Mouse (Mus musculus) liver, embryonic 12.5 days (tissue): ENCODE measurements around the gene Kera. TPM values are rescaled to one million over a fixed set of nuclear protein-coding genes. Genes with fewer than 3 reads are reported as not detected.

Experiments
- ATAC-seq: fragments of 200-750 bp; cut with Nextera tagmentation; 2 replicates; pipeline ENCODE4 v1.8.0; 2017; ENCODE audit warnings: moderate number of reproducible peaks, mild to moderate bottlenecking, moderate library complexity
- H3K27ac ChIP-seq: fragments of 300-500 bp; sonication (generic); 2 replicates; pipeline ENCODE4 v1.5.1; 2016; ENCODE audit warnings: mild to moderate bottlenecking
- H3K27me3 ChIP-seq: fragments of 300-500 bp; sonication (generic); replicated peaks from 2 replicates; pipeline ENCODE4 v1.6.1; 2016; ENCODE audit warnings: mild to moderate bottlenecking, moderate library complexity
- H3K36me3 ChIP-seq: fragments of 300-500 bp; sonication (generic); 2 replicates; pipeline ENCODE4 v1.6.1; 2016; ENCODE audit warnings: mild to moderate bottlenecking, moderate library complexity
- H3K4me1 ChIP-seq: fragments of 300-500 bp; sonication (generic); 2 replicates; pipeline ENCODE4 v1.6.1; 2016
- H3K4me2 ChIP-seq: fragments of 300-500 bp; sonication (generic); 2 replicates; pipeline ENCODE4 v1.6.1; 2016; ENCODE audit warnings: mild to moderate bottlenecking, moderate library complexity
- H3K4me3 ChIP-seq: fragments of 300-500 bp; sonication (generic); 2 replicates; pipeline ENCODE4 v1.5.1; 2016; ENCODE audit warnings: mild to moderate bottlenecking, moderate library complexity
- H3K9ac ChIP-seq: fragments of 300-500 bp; sonication (generic); 2 replicates; pipeline ENCODE4 v1.6.1; 2016; ENCODE audit warnings: mild to moderate bottlenecking, moderate library complexity
- H3K9me3 ChIP-seq: fragments of 300-500 bp; sonication (generic); replicated peaks from 2 replicates; pipeline ENCODE4 v1.6.1; 2016; ENCODE audit warnings: mild to moderate bottlenecking, moderate library complexity
- WGBS: fragments of 180-500 bp; shearing (Covaris S2); methylation state at CpG from one replicate; pipeline ENCODE4 v1.1.7; 2016; ENCODE audit not compliant: insufficient replicate concordance; 5-methylcytosine and 5-hydroxymethylcytosine counted together
- polyA plus RNA-seq: library from polyadenylated mRNA; unstranded; fragments of >200 nt; fragmentation: Nextera tagmentation; extraction: Ambion mirVana; gene quantifications from 2 replicates; pipeline ENCODE4 v1.2.1, GENCODE M21; 2016

Kera gene
- polyA plus RNA-seq, 1 experiment from 2014 or later, result not detected

- H3K27me3 ChIP-seq, result no peaks in the 10 kb centered on the region
- H3K9me3 ChIP-seq, result no peaks in the 10 kb centered on the region
- no peak overlapping the region for H3K9ac ChIP-seq
- ATAC-seq, result no peak
- 67% methylated on average over 1 of the region's 1 CpGs for WGBS
- H3K36me3 ChIP-seq, result no peaks in the 10 kb centered on the region
- no peak overlapping the region for H3K4me3 ChIP-seq
- no peak overlapping the region for H3K27ac ChIP-seq
- no peaks in the 10 kb centered on the region for H3K4me1 ChIP-seq
- no peak overlapping the region for H3K4me2 ChIP-seq
Observed at GRCm38 (mm10) chr10:97622328-97622727, 15.6 kb downstream of the Kera start.

DNA sequence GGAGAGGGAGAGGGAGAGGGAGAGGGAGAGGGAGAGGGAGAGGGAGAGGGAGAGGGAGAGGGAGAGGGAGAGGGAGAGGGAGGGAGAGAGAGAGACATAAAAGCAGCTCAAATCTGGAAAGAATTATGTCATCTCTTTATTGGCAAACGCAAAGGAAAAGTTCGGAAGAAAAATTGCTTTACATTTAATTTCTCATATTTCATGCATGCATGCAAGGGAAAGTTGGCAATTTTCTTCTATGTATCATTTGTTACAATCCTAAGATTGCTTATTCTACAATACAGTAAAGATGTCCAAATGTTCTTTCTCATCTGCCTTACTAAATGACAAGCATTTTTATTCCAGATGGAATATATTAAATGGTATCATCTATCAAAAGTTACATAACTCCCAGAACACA, 17.7 kb downstream of the Kera start:
- no peak overlapping the region for H3K4me2 ChIP-seq
- H3K9ac ChIP-seq, result no peak overlapping the region
- no peaks in the 10 kb centered on the region for H3K36me3 ChIP-seq
- no peaks in the 10 kb centered on the region for H3K9me3 ChIP-seq
- no peak for ATAC-seq
- no peak overlapping the region for H3K27ac ChIP-seq
- H3K27me3 ChIP-seq, result no peaks in the 10 kb centered on the region
- no peaks in the 10 kb centered on the region for H3K4me1 ChIP-seq
- H3K4me3 ChIP-seq, result no peak overlapping the region
- WGBS, result 65% methylated on average over 2 of the region's 2 CpGs

- Histone ChIP-seq H3K4me1 (no peaks in the 10 kb centered on the region), H3K27me3 (no peaks in the 10 kb centered on the region), H3K27ac (no peak overlapping the region), H3K9me3 (no peaks in the 10 kb centered on the region), H3K9ac (no peak overlapping the region), H3K36me3 (no peaks in the 10 kb centered on the region), H3K4me2 (no peak overlapping the region), H3K4me3 (no peak overlapping the region)
- WGBS, result 49% methylated on average over 4 of the region's 4 CpGs
- no peak for ATAC-seq
Observed at GRCm38 (mm10) chr10:97625116-97625515, 18.4 kb downstream of the Kera start.

- Histone ChIP-seq H3K4me1 (no peaks in the 10 kb centered on the region), H3K4me3 (no peak overlapping the region), H3K27ac (no peak overlapping the region), H3K27me3 (no peaks in the 10 kb centered on the region), H3K36me3 (no peaks in the 10 kb centered on the region), H3K4me2 (no peak overlapping the region), H3K9ac (no peak overlapping the region), H3K9me3 (no peaks in the 10 kb centered on the region)
- 68% methylated on average over 1 of the region's 1 CpGs for WGBS
- no peak for ATAC-seq
Observed at GRCm38 (mm10) chr10:97626543-97626942, 19.9 kb downstream of the Kera start.

DNA sequence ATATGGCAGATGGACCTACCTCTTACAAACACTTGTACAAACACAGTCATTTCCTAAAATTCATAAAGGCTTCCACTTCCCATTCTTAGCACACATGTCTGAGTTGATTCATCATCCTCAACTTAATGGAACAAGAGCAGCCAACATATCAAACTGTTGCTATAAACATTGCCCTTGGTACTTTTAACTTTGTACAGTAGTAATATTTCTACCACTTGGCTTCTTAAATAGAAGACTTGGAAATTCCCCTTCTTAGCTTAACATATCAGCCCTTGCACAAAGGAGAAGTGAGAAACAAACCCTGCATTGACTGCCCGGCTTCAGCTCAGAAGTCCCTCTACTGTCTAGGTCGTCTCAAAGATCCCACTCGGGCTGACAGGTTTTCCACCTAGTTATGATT, 24.4 kb downstream of the Kera start:
- H3K9me3 ChIP-seq, result no peaks in the 10 kb centered on the region
- ATAC-seq, result no peak

DNA sequence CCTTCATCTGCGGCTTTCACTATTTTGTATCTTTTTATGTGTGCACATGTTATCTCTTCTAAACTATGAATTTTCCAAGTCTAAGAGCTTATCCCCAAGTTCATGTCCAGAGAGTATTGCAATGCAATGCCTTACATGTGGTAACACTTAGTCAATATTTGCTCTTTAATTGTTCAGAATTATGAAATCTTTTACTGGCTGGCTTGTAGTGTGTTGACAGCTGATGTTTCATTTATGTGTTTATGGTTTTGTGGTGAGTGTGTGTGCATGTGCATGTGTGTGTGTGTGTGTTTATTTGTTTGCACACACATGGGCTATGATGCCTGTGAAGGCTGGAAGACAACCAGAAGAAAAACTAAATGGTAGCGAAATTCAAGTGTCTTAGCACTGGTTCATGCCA, 35.2 kb downstream of the Kera start:
- H3K4me1 ChIP-seq, result no peaks in the 10 kb centered on the region
- H3K27ac ChIP-seq, result no peak overlapping the region
- H3K36me3 ChIP-seq, result no peaks in the 10 kb centered on the region
- H3K9me3 ChIP-seq, result no peaks in the 10 kb centered on the region
- H3K9ac ChIP-seq, result no peak overlapping the region
- WGBS, result 59% methylated on average over 2 of the region's 2 CpGs
- H3K4me2 ChIP-seq, result no peak overlapping the region
- no peak overlapping the region for H3K4me3 ChIP-seq
- ATAC-seq, result no peak
- no peaks in the 10 kb centered on the region for H3K27me3 ChIP-seq

More for the DNA sequence above, 24.4 kb downstream of the Kera start:
- H3K4me3 ChIP-seq, result no peak overlapping the region
- WGBS, result 61% methylated on average over 3 of the region's 3 CpGs
- H3K27me3 ChIP-seq, result no peaks in the 10 kb centered on the region
- H3K9ac ChIP-seq, result no peak overlapping the region
- H3K4me2 ChIP-seq, result no peak overlapping the region
- H3K27ac ChIP-seq, result no peak overlapping the region
- no peaks in the 10 kb centered on the region for H3K36me3 ChIP-seq
- H3K4me1 ChIP-seq, result no peaks in the 10 kb centered on the region

GRCm38 (mm10) chr10:97643768-97644167, 37.1 kb downstream of the Kera start, which contains the start of gene Epyc:
Gene Epyc, plus strand, starts transcription at chr10:97644068.
- no peak for ATAC-seq
- H3K9ac ChIP-seq, result no peak within 1 kb of the TSS
- 54% methylated on average over 2 of the region's 2 CpGs for WGBS
- H3K27me3 ChIP-seq, result no peaks in the 10 kb centered on the region
- no peak within 1 kb of the TSS for H3K4me3 ChIP-seq
- H3K36me3 ChIP-seq, result no peaks in the 10 kb centered on the region
- H3K9me3 ChIP-seq, result no peaks in the 10 kb centered on the region
- H3K4me1 ChIP-seq, result no peaks in the 10 kb centered on the region
- H3K4me2 ChIP-seq, result no peak within 1 kb of the TSS
- H3K27ac ChIP-seq, result no peak within 1 kb of the TSS

GRCm38 (mm10) chr10:97650334-97650733, 43.7 kb downstream of the Kera start:
- Histone ChIP-seq H3K36me3 (no peaks in the 10 kb centered on the region), H3K9me3 (no peaks in the 10 kb centered on the region), H3K4me2 (no peak overlapping the region), H3K4me1 (no peaks in the 10 kb centered on the region), H3K27me3 (no peaks in the 10 kb centered on the region), H3K4me3 (no peak overlapping the region), H3K9ac (no peak overlapping the region), H3K27ac (no peak overlapping the region)
- 71% methylated on average over 2 of the region's 2 CpGs for WGBS
- no peak for ATAC-seq

DNA sequence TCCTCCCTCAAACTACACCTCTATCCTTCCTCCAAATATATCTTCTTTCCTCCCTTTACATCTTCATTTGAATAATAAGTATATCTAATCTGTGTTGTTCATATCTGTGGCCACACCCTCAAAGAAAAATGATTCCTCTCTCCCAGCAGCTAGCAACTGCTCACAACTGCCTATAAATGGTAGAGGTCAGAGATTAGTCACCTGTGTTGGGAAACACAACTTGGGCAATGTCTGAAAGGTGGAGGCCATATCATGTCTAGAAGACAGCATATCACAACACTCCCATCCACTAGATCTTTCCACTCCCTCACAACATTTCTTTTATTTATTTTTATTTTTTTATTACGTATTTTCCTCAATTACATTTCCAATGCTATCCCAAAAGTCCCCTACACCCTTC, 52.8 kb downstream of the Kera start:
- 54% methylated on average over 1 of the region's 1 CpGs for WGBS
- Histone ChIP-seq H3K27me3 (no peaks in the 10 kb centered on the region), H3K9me3 (no peaks in the 10 kb centered on the region), H3K9ac (no peak overlapping the region), H3K27ac (no peak overlapping the region), H3K36me3 (no peaks in the 10 kb centered on the region), H3K4me1 (no peaks in the 10 kb centered on the region), H3K4me3 (no peak overlapping the region), H3K4me2 (no peak overlapping the region)
- ATAC-seq, result no peak

Other genes starting within 250 kb of the Kera start
- gene Dcn, start 127.3 kb upstream of the Kera start, polyA plus RNA-seq, result 33.5 and 40.6 TPM in 2 replicates
- gene Lum, start 41.8 kb upstream of the Kera start, polyA plus RNA-seq, result 46.3 and 51.1 TPM in 2 replicates
- gene Epyc, start 37.2 kb downstream of the Kera start, polyA plus RNA-seq, result 0.23 and 0.48 TPM in 2 replicates
- gene Ccer1, start 86.2 kb downstream of the Kera start, polyA plus RNA-seq, result not detected in 2 replicates
- not detected in 2 replicates for gene C030005K15Rik, start 119.9 kb downstream of the Kera start, polyA plus RNA-seq